Mouse (Mus musculus) testis, adult 2 months (tissue): ENCODE measurements around the gene B9d1. TPM values are rescaled to one million over a fixed set of nuclear protein-coding genes. Genes with fewer than 3 reads are reported as not detected.

Experiments
- H3K27ac ChIP-seq: fragments of 200-500 bp; 2 replicates; pipeline ENCODE4 v1.5.1; 2012; ENCODE audit warnings: low read depth, low read length; ENCODE audit not compliant: control insufficient read depth, insufficient read depth
- H3K27me3 ChIP-seq: fragments of 200-500 bp; 2 replicates; pipeline ENCODE4 v1.6.1; 2012; ENCODE audit warnings: mild to moderate bottlenecking, low read length, moderate library complexity; ENCODE audit not compliant: control insufficient read depth, insufficient read depth
- H3K36me3 ChIP-seq: fragments of 200-500 bp; 2 replicates; pipeline ENCODE4 v1.6.1; 2012; ENCODE audit warnings: mild to moderate bottlenecking, low read length; ENCODE audit not compliant: control insufficient read depth, insufficient read depth
- H3K4me1 ChIP-seq: fragments of 200-500 bp; 2 replicates; pipeline ENCODE4 v1.6.1; 2012; ENCODE audit warnings: low read length; ENCODE audit not compliant: control insufficient read depth, insufficient read depth
- H3K4me3 ChIP-seq: fragments of 200-500 bp; 2 replicates; pipeline ENCODE4 v1.5.1; 2012; ENCODE audit warnings: low read depth, mild to moderate bottlenecking, low read length, moderate library complexity, mixed read lengths; ENCODE audit not compliant: control insufficient read depth
- CTCF ChIP-seq: fragments of 200-500 bp; IDR thresholded peaks from 2 replicates; pipeline ENCODE4 v1.5.1; 2012; ENCODE audit warnings: low read depth, mild to moderate bottlenecking, inconsistent platforms, low read length, moderate library complexity; ENCODE audit not compliant: control insufficient read depth, insufficient read depth, insufficient replicate concordance
- POLR2A ChIP-seq: fragments of 200-500 bp; IDR thresholded peaks from 2 replicates; pipeline ENCODE4 v1.6.1; 2012; ENCODE audit warnings: low read depth, mild to moderate bottlenecking, inconsistent platforms, low read length, moderate library complexity; ENCODE audit not compliant: control insufficient read depth
- polyA plus RNA-seq: library from polyadenylated mRNA; depleted of rRNA; stranded (reverse); fragments of >200 nt; gene quantifications from 2 replicates; pipeline ENCODE4 v1.2.3, GENCODE M21; 2012; rRNA removed

The B9d1 gene
- polyA plus RNA-seq: 295 and 310 TPM in 2 replicates

DNA sequence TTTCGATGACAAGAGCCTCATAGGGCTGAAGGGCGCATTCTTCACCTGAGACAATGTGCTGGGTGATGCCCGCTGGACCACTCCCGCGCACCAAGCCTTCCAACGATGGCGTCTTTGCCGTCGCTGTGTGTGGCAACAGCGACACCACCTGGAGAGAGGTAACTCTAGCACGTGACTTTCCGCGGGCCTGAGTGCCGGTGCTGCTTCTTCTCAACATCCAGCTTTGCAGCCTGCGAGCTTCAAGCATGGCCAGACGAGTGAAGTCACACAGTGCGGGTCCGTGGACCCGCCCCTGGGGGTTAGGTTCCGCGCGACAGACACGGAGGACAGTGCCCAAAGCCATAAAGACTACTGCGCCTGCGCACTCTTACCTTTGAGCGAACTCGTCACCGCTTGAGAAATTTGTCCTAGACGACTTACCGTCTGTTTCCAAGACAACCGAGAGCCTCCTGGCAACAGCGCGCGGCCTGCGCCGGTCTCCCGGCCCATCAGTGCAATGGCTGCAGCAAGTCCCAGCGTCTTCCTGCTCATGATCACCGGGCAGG, at the start of gene B9d1:
TSS of gene B9d1 (plus strand) at position 432 of the 545 bp plus-strand sequence.
- H3K27me3 ChIP-seq: no peaks in the 10 kb centered on the region
- TF ChIP-seq POLR2A (peak; percentile 75; the same call in 1 of the 2 replicates), CTCF (peak; percentile 97)
- peak within 1 kb of the TSS; percentile 96 for H3K4me3 ChIP-seq
- H3K27ac ChIP-seq: peak within 1 kb of the TSS; percentile 82
- H3K36me3 ChIP-seq: no peaks in the 10 kb centered on the region
- peaks cover 10% of the 10 kb centered on the region for H3K4me1 ChIP-seq

DNA sequence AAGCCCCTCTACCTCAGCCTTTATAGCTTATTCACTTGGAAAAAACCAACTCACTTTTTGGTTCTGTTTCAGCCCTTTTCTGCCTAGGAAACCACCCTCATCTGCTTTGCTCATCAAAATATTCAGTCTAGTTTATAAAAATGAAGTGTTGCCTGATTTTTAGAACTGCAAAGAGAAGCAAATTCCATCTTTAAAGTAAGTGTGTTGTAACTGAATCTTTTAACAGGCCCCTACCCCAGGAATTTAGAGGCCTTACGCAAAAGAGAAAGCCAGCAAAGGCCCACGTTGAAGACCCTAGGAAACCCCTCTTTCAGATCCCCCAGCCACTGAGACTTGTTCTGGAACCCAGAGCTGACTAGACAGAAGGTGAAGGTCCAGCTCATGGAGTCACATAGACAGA, 40.9 kb upstream of the B9d1 start:
- Histone ChIP-seq H3K4me1 (no peaks in the 10 kb centered on the region), H3K27me3 (no peaks in the 10 kb centered on the region), H3K4me3 (no peak overlapping the region), H3K27ac (no peak overlapping the region), H3K36me3 (no peaks in the 10 kb centered on the region)
- TF ChIP-seq POLR2A (no peak), CTCF (no peak)

GRCm38 (mm10) chr11:61465422-61465821, 39.5 kb upstream of the B9d1 start:
- TF ChIP-seq CTCF (no peak), POLR2A (no peak)
- H3K36me3 ChIP-seq: no peaks in the 10 kb centered on the region
- no peak overlapping the region for H3K4me3 ChIP-seq
- H3K4me1 ChIP-seq: no peaks in the 10 kb centered on the region
- no peak overlapping the region for H3K27ac ChIP-seq
- no peaks in the 10 kb centered on the region for H3K27me3 ChIP-seq

DNA sequence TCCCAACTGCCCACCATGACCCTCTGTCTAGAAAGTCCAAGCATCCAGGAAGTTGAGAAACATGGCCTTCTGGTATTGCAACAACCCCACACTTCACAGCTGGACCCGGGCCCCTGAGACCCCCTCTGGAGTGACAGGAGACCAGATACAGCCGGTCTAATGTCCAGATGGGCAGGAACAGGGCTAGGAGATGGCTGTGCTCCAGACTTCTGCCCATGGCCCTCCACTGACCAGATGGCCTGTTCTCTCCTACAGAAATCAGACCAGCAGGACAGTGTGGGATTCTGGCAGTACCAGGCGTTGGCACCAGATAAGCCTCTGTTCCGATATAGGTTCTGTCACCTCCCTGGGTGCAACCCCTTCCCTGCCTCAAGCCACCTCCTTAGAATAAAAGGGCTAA, 36.4 kb upstream of the B9d1 start:
- Histone ChIP-seq H3K36me3 (no peaks in the 10 kb centered on the region), H3K27ac (no peak overlapping the region), H3K27me3 (no peaks in the 10 kb centered on the region), H3K4me1 (no peaks in the 10 kb centered on the region), H3K4me3 (no peak overlapping the region)
- TF ChIP-seq POLR2A: no peak

GRCm38 (mm10) chr11:61469317-61469917, 35.5 kb upstream of the B9d1 start:
- Histone ChIP-seq H3K27ac (no peak overlapping the region), H3K27me3 (no peaks in the 10 kb centered on the region), H3K36me3 (no peaks in the 10 kb centered on the region), H3K4me1 (no peaks in the 10 kb centered on the region), H3K4me3 (no peak overlapping the region)
- TF ChIP-seq POLR2A (no peak), CTCF (no peak)

DNA sequence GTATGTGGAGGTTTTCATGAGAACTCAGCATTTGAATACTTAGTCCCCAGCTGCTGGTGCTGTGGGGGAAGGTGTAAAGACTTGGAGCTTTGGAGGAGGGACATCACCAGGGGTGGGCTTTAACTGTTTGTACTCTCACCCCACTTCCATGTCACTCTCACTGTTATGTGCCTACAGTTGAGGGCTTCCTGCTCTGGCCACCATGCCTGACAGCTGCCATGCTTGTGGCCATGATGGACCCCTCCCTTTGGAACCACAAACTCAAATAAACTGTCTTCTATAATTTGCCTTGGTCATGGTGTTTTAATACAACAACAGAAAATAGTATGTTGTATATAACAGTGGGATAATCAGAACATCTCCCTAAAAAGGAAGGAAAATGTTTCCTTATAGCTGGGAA, 34.1 kb upstream of the B9d1 start:
- Histone ChIP-seq H3K36me3 (no peaks in the 10 kb centered on the region), H3K4me3 (no peak overlapping the region), H3K4me1 (no peaks in the 10 kb centered on the region), H3K27me3 (no peaks in the 10 kb centered on the region), H3K27ac (no peak overlapping the region)
- TF ChIP-seq POLR2A (no peak), CTCF (no peak)

DNA sequence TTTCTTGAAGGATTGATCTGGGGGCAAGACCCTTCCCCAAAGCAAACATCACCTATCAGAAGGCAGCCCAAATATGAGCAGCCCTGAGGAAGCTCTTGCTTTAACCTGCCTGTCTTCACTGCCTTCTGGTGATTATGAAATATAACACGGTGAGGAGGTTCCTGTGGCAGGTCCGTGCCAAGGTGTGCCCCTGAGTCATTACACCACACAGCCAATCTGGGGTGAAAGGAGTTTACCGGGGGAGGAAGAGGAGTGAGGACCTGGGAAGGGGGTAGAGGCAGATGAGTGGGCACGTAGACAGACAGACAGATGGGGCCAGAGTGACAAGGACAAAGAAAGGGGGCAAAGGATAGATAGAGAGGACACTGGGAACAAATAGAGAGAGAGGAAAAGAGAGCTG, 31.3 kb upstream of the B9d1 start:
- TF ChIP-seq CTCF (no peak), POLR2A (no peak)
- Histone ChIP-seq H3K4me1 (peaks cover 6% of the 10 kb centered on the region), H3K27me3 (no peaks in the 10 kb centered on the region), H3K4me3 (no peak overlapping the region), H3K36me3 (no peaks in the 10 kb centered on the region), H3K27ac (no peak overlapping the region)
